Mouse (Mus musculus): ENCODE results near the gene Epop. TPM values are rescaled to one million over a fixed set of nuclear protein-coding genes. Genes with fewer than 3 reads are reported as not detected.

Gene Epop
- polyA plus RNA-seq, 1 experiment from 2014 or later = 7.4 TPM

GRCm38 (mm10) chr11:97664771-97665240 lies 35.3 kb upstream of the Epop start:
- peak; percentile 31 for TF ChIP-seq CTCF (IDR thresholded peaks at IDR 0.05; ENCODE audit: low read depth)
- Histone ChIP-seq H3K4me3 (ENCODE audit: low read depth, low read length) (peak overlapping the region; percentile 88), H3K9me3 (ENCODE audit: low read depth, low read length) (no peaks in the 10 kb centered on the region), H3K4me2 (peak overlapping the region; percentile 89), H3K27me3 (ENCODE audit: insufficient read depth, low read length) (peaks cover 17% of the 10 kb centered on the region), H3K27ac (ENCODE audit: low read depth) (no peak overlapping the region), H3K36me3 (ENCODE audit: insufficient read depth) (peaks cover 37% of the 10 kb centered on the region), H3K9ac (no peak overlapping the region; the same call in 1 of the 2 replicates), H3K4me1 (ENCODE audit: insufficient read depth) (peaks cover 27% of the 10 kb centered on the region)
- ATAC-seq (ENCODE audit: insufficient read depth) (no peak), DNase-seq (peak; percentile 35)
- WGBS = 35% methylated on average over 6 of the region's 6 CpGs

- ATAC-seq (ENCODE audit: insufficient read depth) (no peak), DNase-seq (no peak)
- under 1% methylated on average over 7 of the region's 8 CpGs for WGBS
These were observed 34.8 kb upstream of the Epop start for GRCm38 (mm10) chr11:97664339-97664665.

GRCm38 (mm10) chr11:97663528-97664338 lies 34.2 kb upstream of the Epop start:
- H3K4me3 ChIP-seq (ENCODE audit: low read depth, low read length) = peak overlapping the region; percentile 88
- H3K27me3 ChIP-seq (ENCODE audit: insufficient read depth, low read length) = peaks cover 17% of the 10 kb centered on the region
- DNase-seq = peak; percentile 68
- no peak for TF ChIP-seq CTCF (IDR thresholded peaks at IDR 0.05; ENCODE audit: low read depth)
- H3K4me2 ChIP-seq = peak overlapping the region; percentile 89
- H3K36me3 ChIP-seq (ENCODE audit: insufficient read depth) = peaks cover 26% of the 10 kb centered on the region
- H3K27ac ChIP-seq (ENCODE audit: low read depth) = peak overlapping the region; percentile 91
- H3K9ac ChIP-seq = peak overlapping the region; percentile 76
- H3K9me3 ChIP-seq (ENCODE audit: low read depth, low read length) = no peaks in the 10 kb centered on the region
- 0 out of 2 replicates have a peak, but pooled peaks have one; percentile 9 for ATAC-seq (ENCODE audit: insufficient read depth)
- H3K4me1 ChIP-seq (ENCODE audit: insufficient read depth) = peaks cover 26% of the 10 kb centered on the region
- 1% methylated on average over 39 of the region's 57 CpGs for WGBS

More at GRCm38 (mm10) chr11:97664339-97664665, 34.8 kb upstream of the Epop start:
- Histone ChIP-seq H3K27me3 (ENCODE audit: insufficient read depth, low read length) (peaks cover 17% of the 10 kb centered on the region), H3K4me2 (peak overlapping the region; percentile 89), H3K36me3 (ENCODE audit: insufficient read depth) (peaks cover 32% of the 10 kb centered on the region), H3K9ac (peak overlapping the region; percentile 76), H3K27ac (ENCODE audit: low read depth) (peak overlapping the region; percentile 91), H3K4me1 (ENCODE audit: insufficient read depth) (peaks cover 25% of the 10 kb centered on the region), H3K9me3 (ENCODE audit: low read depth, low read length) (no peaks in the 10 kb centered on the region), H3K4me3 (ENCODE audit: low read depth, low read length) (peak overlapping the region; percentile 88)
- TF ChIP-seq CTCF (IDR thresholded peaks at IDR 0.05; ENCODE audit: low read depth) = no peak

GRCm38 (mm10) chr11:97662893-97663527 lies 33.5 kb upstream of the Epop start, which contains the start of gene Mllt6:
TSS of gene Mllt6 (plus strand) at chr11:97663414.
- peaks cover 17% of the 10 kb centered on the region for H3K27me3 ChIP-seq (ENCODE audit: insufficient read depth, low read length)
- peak; percentile 91 for DNase-seq
- peaks cover 26% of the 10 kb centered on the region for H3K4me1 ChIP-seq (ENCODE audit: insufficient read depth)
- peaks cover 20% of the 10 kb centered on the region for H3K36me3 ChIP-seq (ENCODE audit: insufficient read depth)
- peak; percentile 47 for ATAC-seq (ENCODE audit: insufficient read depth)
- peak within 1 kb of the TSS; percentile 91 for H3K27ac ChIP-seq (ENCODE audit: low read depth)
- H3K4me3 ChIP-seq (ENCODE audit: low read depth, low read length) = peak within 1 kb of the TSS; percentile 88
- peak within 1 kb of the TSS; percentile 89 for H3K4me2 ChIP-seq
- no peaks in the 10 kb centered on the region for H3K9me3 ChIP-seq (ENCODE audit: low read depth, low read length)
- H3K9ac ChIP-seq = peak within 1 kb of the TSS; percentile 76
- WGBS = under 1% methylated on average over 43 of the region's 76 CpGs
- TF ChIP-seq CTCF (IDR thresholded peaks at IDR 0.05; ENCODE audit: low read depth) = no peak

- Histone ChIP-seq H3K4me1 (ENCODE audit: insufficient read depth) (peaks cover 26% of the 10 kb centered on the region), H3K9ac (peak overlapping the region; percentile 76), H3K36me3 (ENCODE audit: insufficient read depth) (peaks cover 16% of the 10 kb centered on the region), H3K27me3 (ENCODE audit: insufficient read depth, low read length) (peaks cover 17% of the 10 kb centered on the region), H3K9me3 (ENCODE audit: low read depth, low read length) (no peaks in the 10 kb centered on the region), H3K4me3 (ENCODE audit: low read depth, low read length) (peak overlapping the region; percentile 88), H3K4me2 (peak overlapping the region; percentile 89), H3K27ac (ENCODE audit: low read depth) (peak overlapping the region; percentile 91)
- no peak for TF ChIP-seq CTCF (IDR thresholded peaks at IDR 0.05; ENCODE audit: low read depth)
- WGBS = 2% methylated on average over 21 of the region's 21 CpGs
- DNase-seq (peak; percentile 72), ATAC-seq (ENCODE audit: insufficient read depth) (no peak)
These were observed 32.8 kb upstream of the Epop start for GRCm38 (mm10) chr11:97662207-97662892.

GRCm38 (mm10) chr11:97661648-97662133 lies 32.2 kb upstream of the Epop start:
- no peaks in the 10 kb centered on the region for H3K9me3 ChIP-seq (ENCODE audit: low read depth, low read length)
- TF ChIP-seq CTCF (IDR thresholded peaks at IDR 0.05; ENCODE audit: low read depth) = no peak
- H3K4me1 ChIP-seq (ENCODE audit: insufficient read depth) = peaks cover 26% of the 10 kb centered on the region
- peak overlapping the region; percentile 88 for H3K4me3 ChIP-seq (ENCODE audit: low read depth, low read length)
- peak overlapping the region; percentile 91 for H3K27ac ChIP-seq (ENCODE audit: low read depth)
- under 1% methylated on average over 17 of the region's 20 CpGs for WGBS
- peaks cover 17% of the 10 kb centered on the region for H3K27me3 ChIP-seq (ENCODE audit: insufficient read depth, low read length)
- peak overlapping the region; percentile 89 for H3K4me2 ChIP-seq
- ATAC-seq (ENCODE audit: insufficient read depth) (no peak), DNase-seq (peak; percentile 78)
- H3K36me3 ChIP-seq (ENCODE audit: insufficient read depth) = peaks cover 10% of the 10 kb centered on the region; the same call in 1 of the 2 replicates
- peak overlapping the region; percentile 9 for H3K9ac ChIP-seq

Measured in lung, embryonic 14.5 days (tissue).